Mouse (Mus musculus): ENCODE measurements around the gene Filip1. TPM values are rescaled to one million over a fixed set of nuclear protein-coding genes. Genes with fewer than 3 reads are reported as not detected.

Filip1 gene
- total and polyA plus RNA-seq, 3 experiments: not detected

- Histone ChIP-seq H3K27me3 (ENCODE audit: control insufficient read depth in 1 of 2, insufficient read depth in 2 of 2, low read length in 2 of 2) (peaks cover 0 to 1% of the 10 kb centered on the region in 2 experiments; a peak in 1 of 4 replicates), H3K27ac (ENCODE audit: control insufficient read depth, low read depth, low read length) (no peak overlapping the region), H3K9me3 (replicated peaks; ENCODE audit: insufficient read depth, low read length) (no peaks in the 10 kb centered on the region), H3K4me3 (ENCODE audit: control insufficient read depth in 1 of 2, insufficient read depth in 1 of 2, low read depth in 2 of 2, low read length in 2 of 2) (no peak overlapping the region), H3K9ac (ENCODE audit: control insufficient read depth, low read depth, low read length, poor library complexity, severe bottlenecking) (no peak overlapping the region), H3K79me2 (ENCODE audit: control insufficient read depth, insufficient read depth, low read length, poor library complexity) (no peaks in the 10 kb centered on the region), H3K4me1 (ENCODE audit: control insufficient read depth in 1 of 2, insufficient read depth in 2 of 2, low read length in 2 of 2) (no peaks in the 10 kb centered on the region), H3K36me3 (ENCODE audit: control insufficient read depth in 1 of 2, insufficient read depth in 2 of 2, low read length in 2 of 2) (no peaks in the 10 kb centered on the region)
- no peak for DNase-seq (ENCODE audit: low read depth, low spot score)
- TF ChIP-seq NRF1 (IDR thresholded peaks at IDR 0.05; ENCODE audit: insufficient read depth, low read depth, low read length, poor library complexity, severe bottlenecking): no peak
These were observed 74.0 kb downstream of the Filip1 start for GRCm38 (mm10) chr9:79938416-79939206.

GRCm38 (mm10) chr9:79937570-79937969 is 75.1 kb downstream of the Filip1 start:
- H3K4me1 ChIP-seq (ENCODE audit: control insufficient read depth in 1 of 2, insufficient read depth in 2 of 2, low read length in 2 of 2): peaks cover 0 to 2% of the 10 kb centered on the region in 2 experiments; a peak in 1 of 4 replicates
- H3K27ac ChIP-seq (ENCODE audit: control insufficient read depth, low read depth, low read length): no peak overlapping the region
- no peaks in the 10 kb centered on the region for H3K79me2 ChIP-seq (ENCODE audit: control insufficient read depth, insufficient read depth, low read length, poor library complexity)
- no peak overlapping the region for H3K4me3 ChIP-seq (ENCODE audit: control insufficient read depth in 1 of 2, insufficient read depth in 1 of 2, low read depth in 2 of 2, low read length in 2 of 2)
- H3K36me3 ChIP-seq (ENCODE audit: control insufficient read depth in 1 of 2, insufficient read depth in 2 of 2, low read length in 2 of 2): no peaks in the 10 kb centered on the region
- peaks cover 0 to 1% of the 10 kb centered on the region in 2 experiments; a peak in 1 of 4 replicates for H3K27me3 ChIP-seq (ENCODE audit: control insufficient read depth in 1 of 2, insufficient read depth in 2 of 2, low read length in 2 of 2)
- no peaks in the 10 kb centered on the region for H3K9me3 ChIP-seq (replicated peaks; ENCODE audit: insufficient read depth, low read length)
- DNase-seq (ENCODE audit: low read depth, low spot score): no peak
- H3K9ac ChIP-seq (ENCODE audit: control insufficient read depth, low read depth, low read length, poor library complexity, severe bottlenecking): no peak overlapping the region
- TF ChIP-seq TCF12 (IDR thresholded peaks at IDR 0.05; ENCODE audit: low read depth, low read length): no peak
- no peak for TF ChIP-seq E2F4 (IDR thresholded peaks at IDR 0.05; ENCODE audit: borderline replicate concordance, low read depth, low read length)
- no peak for TF ChIP-seq MEF2A (IDR thresholded peaks at IDR 0.05; ENCODE audit: extremely low read depth, insufficient replicate concordance, low read depth, low read length, poor library complexity, severe bottlenecking)
- no peak for TF ChIP-seq ELF1 (IDR thresholded peaks at IDR 0.05; ENCODE audit: low read depth, low read length)
- TF ChIP-seq USF1 (IDR thresholded peaks at IDR 0.05; ENCODE audit: low read depth, low read length): no peak
- no peak for TF ChIP-seq TBP (IDR thresholded peaks at IDR 0.05; ENCODE audit: low read depth, low read length)
- TF ChIP-seq USF2 (IDR thresholded peaks at IDR 0.05; ENCODE audit: borderline replicate concordance in 1 of 2, insufficient read depth in 1 of 2, low read depth in 1 of 2, low read length in 2 of 2): no peak
- no peak for TF ChIP-seq HCFC1 (IDR thresholded peaks at IDR 0.05; ENCODE audit: low read depth, low read length)
- TF ChIP-seq BHLHE40 (IDR thresholded peaks at IDR 0.05; ENCODE audit: borderline replicate concordance, low read depth, low read length): no peak
- TF ChIP-seq ZMIZ1 (IDR thresholded peaks at IDR 0.05; ENCODE audit: low read depth, low read length): no peak
- no peak for TF ChIP-seq NELFE (IDR thresholded peaks at IDR 0.05; ENCODE audit: low read depth, low read length)

Measured in MEL (cell line).